Mouse (Mus musculus): Measurements from ENCODE around the gene Nell1. TPM values are rescaled to one million over a fixed set of nuclear protein-coding genes. Genes with fewer than 3 reads are reported as not detected.

Nell1 gene
- polyA plus RNA-seq, 1 experiment = 0.52 TPM

DNA sequence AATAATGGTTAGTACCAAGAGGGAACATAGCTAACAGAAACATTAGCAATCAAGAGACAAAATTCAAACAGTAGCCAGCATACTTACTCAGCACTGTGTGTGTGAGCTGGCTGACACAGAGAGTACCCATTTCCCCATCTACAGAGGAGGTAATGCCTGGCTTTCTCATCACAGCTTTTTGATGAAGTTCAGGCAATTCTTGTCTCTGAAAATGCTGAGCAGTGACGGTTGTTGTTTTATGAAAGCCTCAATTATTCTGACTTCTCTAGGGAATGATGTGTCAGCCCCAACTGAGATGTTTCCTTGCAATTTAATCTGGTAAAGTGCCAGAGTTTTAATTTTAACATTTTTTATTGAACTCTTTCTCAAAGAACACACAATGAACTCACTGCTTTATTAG, 700.8 kb downstream of the Nell1 start:
- Histone ChIP-seq H3K27me3 (ENCODE audit: control insufficient read depth, insufficient read depth, low read length, poor library complexity, severe bottlenecking) (no peaks in the 10 kb centered on the region), H3K36me3 (ENCODE audit: control insufficient read depth, insufficient read depth, low read length, poor library complexity, severe bottlenecking) (no peaks in the 10 kb centered on the region)

DNA sequence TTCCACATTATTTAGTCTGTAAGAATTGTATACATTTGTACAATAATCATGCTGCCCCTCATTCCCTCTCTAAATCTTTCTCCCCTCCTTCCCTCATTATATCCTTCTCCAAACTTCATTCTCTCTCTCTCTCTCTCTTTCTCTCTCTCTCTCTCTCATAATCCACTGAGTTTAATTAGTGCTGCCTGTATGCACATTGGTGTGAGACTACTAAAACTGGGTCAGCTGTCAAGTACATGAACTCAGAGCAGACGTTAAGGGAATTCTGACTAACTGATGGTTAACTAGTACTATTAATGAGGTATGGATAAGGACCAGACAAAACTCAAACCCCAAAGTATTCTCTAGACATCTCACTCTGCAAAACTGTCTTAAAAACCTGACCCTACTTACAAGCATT, 702.8 kb downstream of the Nell1 start:
- H3K36me3 ChIP-seq (ENCODE audit: control insufficient read depth, insufficient read depth, low read length, poor library complexity, severe bottlenecking) = no peaks in the 10 kb centered on the region
- no peak overlapping the region for H3K27ac ChIP-seq (ENCODE audit: insufficient read depth, low read length)
- H3K9ac ChIP-seq (ENCODE audit: low read depth, poor library complexity, severe bottlenecking) = no peak overlapping the region
- no peaks in the 10 kb centered on the region for H3K4me1 ChIP-seq (ENCODE audit: control insufficient read depth, insufficient read depth, low read length)
- H3K4me3 ChIP-seq (ENCODE audit: low read depth, low read length) = no peak overlapping the region
- H3K27me3 ChIP-seq (ENCODE audit: control insufficient read depth, insufficient read depth, low read length, poor library complexity, severe bottlenecking) = no peaks in the 10 kb centered on the region
- H3K9me3 ChIP-seq (replicated peaks; ENCODE audit: control insufficient read depth, insufficient read depth, low read length, poor library complexity, severe bottlenecking) = no peaks in the 10 kb centered on the region
- TF ChIP-seq POLR2A (IDR thresholded peaks at IDR 0.05; ENCODE audit: insufficient read depth, low read length) (no peak), EP300 (IDR thresholded peaks at IDR 0.05; ENCODE audit: insufficient read depth, low read depth, low read length) (no peak)

More for the DNA sequence above, 700.8 kb downstream of the Nell1 start:
- Histone ChIP-seq H3K9me3 (replicated peaks; ENCODE audit: control insufficient read depth, insufficient read depth, low read length, poor library complexity, severe bottlenecking) (no peaks in the 10 kb centered on the region), H3K4me1 (ENCODE audit: control insufficient read depth, insufficient read depth, low read length) (no peaks in the 10 kb centered on the region), H3K27ac (ENCODE audit: insufficient read depth, low read length) (no peak overlapping the region), H3K4me3 (ENCODE audit: low read depth, low read length) (no peak overlapping the region), H3K9ac (ENCODE audit: low read depth, poor library complexity, severe bottlenecking) (no peak overlapping the region)
- TF ChIP-seq CTCF (IDR thresholded peaks at IDR 0.05; ENCODE audit: low read depth, low read length) (no peak), EP300 (IDR thresholded peaks at IDR 0.05; ENCODE audit: insufficient read depth, low read depth, low read length) (no peak), POLR2A (IDR thresholded peaks at IDR 0.05; ENCODE audit: insufficient read depth, low read length) (no peak)

DNA sequence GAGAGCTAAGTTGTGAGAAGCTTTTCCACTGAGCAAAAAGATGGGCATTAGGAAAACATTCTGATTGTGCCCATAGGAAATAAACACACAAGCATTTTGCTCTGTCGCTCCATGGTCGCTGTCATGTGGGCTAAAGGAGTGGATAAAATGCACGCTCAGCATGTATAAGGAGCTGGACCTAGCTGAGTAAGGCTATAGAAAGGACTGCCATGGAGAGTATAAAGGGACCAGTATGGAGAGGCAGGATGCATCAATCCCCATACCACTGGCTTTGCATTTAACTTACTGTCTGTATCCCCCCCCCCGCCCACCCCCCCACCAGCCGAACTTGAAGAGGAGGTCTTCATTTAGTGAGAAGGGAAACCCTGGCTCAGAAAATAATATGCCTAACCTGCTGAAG, 711.7 kb downstream of the Nell1 start:
- TF ChIP-seq CTCF (IDR thresholded peaks at IDR 0.05; ENCODE audit: low read depth, low read length) (no peak), EP300 (IDR thresholded peaks at IDR 0.05; ENCODE audit: insufficient read depth, low read depth, low read length) (no peak), POLR2A (IDR thresholded peaks at IDR 0.05; ENCODE audit: insufficient read depth, low read length) (no peak)
- H3K9ac ChIP-seq (ENCODE audit: low read depth, poor library complexity, severe bottlenecking) = no peak overlapping the region
- no peak overlapping the region for H3K4me3 ChIP-seq (ENCODE audit: low read depth, low read length)
- H3K9me3 ChIP-seq (replicated peaks; ENCODE audit: control insufficient read depth, insufficient read depth, low read length, poor library complexity, severe bottlenecking) = no peaks in the 10 kb centered on the region
- H3K27ac ChIP-seq (ENCODE audit: insufficient read depth, low read length) = no peak overlapping the region
- H3K27me3 ChIP-seq (ENCODE audit: control insufficient read depth, insufficient read depth, low read length, poor library complexity, severe bottlenecking) = no peaks in the 10 kb centered on the region; the same call in 1 of the 2 replicates
- H3K4me1 ChIP-seq (ENCODE audit: control insufficient read depth, insufficient read depth, low read length) = no peaks in the 10 kb centered on the region
- no peaks in the 10 kb centered on the region for H3K36me3 ChIP-seq (ENCODE audit: control insufficient read depth, insufficient read depth, low read length, poor library complexity, severe bottlenecking)

DNA sequence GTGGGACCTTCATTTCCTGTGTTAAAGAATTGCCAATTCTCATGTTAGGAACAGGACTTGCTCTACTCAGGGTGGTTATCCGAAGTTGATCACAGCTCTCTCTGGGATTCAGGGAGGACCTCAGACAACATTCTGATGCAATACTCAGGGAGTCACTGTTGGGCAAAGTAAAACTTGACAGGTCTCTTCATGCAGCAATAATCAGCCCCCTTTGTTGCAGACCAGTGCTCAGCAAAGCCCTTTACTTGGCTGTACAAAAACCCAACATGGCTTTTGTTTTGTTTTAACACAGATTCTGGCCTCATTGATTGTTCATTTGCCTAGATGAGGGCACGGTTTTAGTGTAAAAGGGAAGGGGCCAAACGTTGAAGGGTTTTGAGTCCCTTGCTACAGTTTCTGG, 750.5 kb downstream of the Nell1 start:
- H3K9ac ChIP-seq (ENCODE audit: low read depth, poor library complexity, severe bottlenecking) = no peak overlapping the region
- no peak for TF ChIP-seq EP300 (IDR thresholded peaks at IDR 0.05; ENCODE audit: insufficient read depth, low read depth, low read length)
- no peak for TF ChIP-seq POLR2A (IDR thresholded peaks at IDR 0.05; ENCODE audit: insufficient read depth, low read length)
- TF ChIP-seq CTCF (IDR thresholded peaks at IDR 0.05; ENCODE audit: low read depth, low read length) = no peak
- no peak overlapping the region for H3K27ac ChIP-seq (ENCODE audit: insufficient read depth, low read length)
- no peaks in the 10 kb centered on the region for H3K36me3 ChIP-seq (ENCODE audit: control insufficient read depth, insufficient read depth, low read length, poor library complexity, severe bottlenecking)
- H3K27me3 ChIP-seq (ENCODE audit: control insufficient read depth, insufficient read depth, low read length, poor library complexity, severe bottlenecking) = no peaks in the 10 kb centered on the region
- no peaks in the 10 kb centered on the region for H3K9me3 ChIP-seq (replicated peaks; ENCODE audit: control insufficient read depth, insufficient read depth, low read length, poor library complexity, severe bottlenecking)
- H3K4me3 ChIP-seq (ENCODE audit: low read depth, low read length) = no peak overlapping the region
- H3K4me1 ChIP-seq (ENCODE audit: control insufficient read depth, insufficient read depth, low read length) = no peaks in the 10 kb centered on the region

DNA sequence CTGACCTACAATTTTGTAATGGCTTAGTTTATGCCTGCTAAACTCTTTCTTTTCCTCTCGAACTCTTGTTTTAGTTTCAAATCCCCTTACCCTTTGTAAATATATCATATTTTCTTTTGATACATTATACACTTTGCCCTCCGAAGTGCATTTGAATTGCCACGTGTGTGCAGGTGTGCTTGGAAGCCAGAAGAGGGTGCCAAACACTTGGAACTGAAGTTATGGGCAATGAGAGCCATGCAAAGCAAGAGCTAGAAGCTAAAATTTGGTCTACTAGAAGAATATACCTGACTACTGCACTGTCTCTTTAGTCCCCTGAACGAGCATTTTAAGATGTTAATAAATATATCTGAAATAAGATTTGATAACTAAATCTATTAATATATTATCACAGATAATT, 756.3 kb downstream of the Nell1 start:
- H3K36me3 ChIP-seq (ENCODE audit: control insufficient read depth, insufficient read depth, low read length, poor library complexity, severe bottlenecking) = no peaks in the 10 kb centered on the region
- no peak overlapping the region for H3K27ac ChIP-seq (ENCODE audit: insufficient read depth, low read length)
- TF ChIP-seq POLR2A (IDR thresholded peaks at IDR 0.05; ENCODE audit: insufficient read depth, low read length) (no peak), CTCF (IDR thresholded peaks at IDR 0.05; ENCODE audit: low read depth, low read length) (peak; percentile 23)
- H3K9me3 ChIP-seq (replicated peaks; ENCODE audit: control insufficient read depth, insufficient read depth, low read length, poor library complexity, severe bottlenecking) = no peaks in the 10 kb centered on the region
- H3K27me3 ChIP-seq (ENCODE audit: control insufficient read depth, insufficient read depth, low read length, poor library complexity, severe bottlenecking) = no peaks in the 10 kb centered on the region; the same call in 1 of the 2 replicates
- no peak overlapping the region for H3K4me3 ChIP-seq (ENCODE audit: low read depth, low read length)
- no peaks in the 10 kb centered on the region for H3K4me1 ChIP-seq (ENCODE audit: control insufficient read depth, insufficient read depth, low read length)
- no peak overlapping the region for H3K9ac ChIP-seq (ENCODE audit: low read depth, poor library complexity, severe bottlenecking)

DNA sequence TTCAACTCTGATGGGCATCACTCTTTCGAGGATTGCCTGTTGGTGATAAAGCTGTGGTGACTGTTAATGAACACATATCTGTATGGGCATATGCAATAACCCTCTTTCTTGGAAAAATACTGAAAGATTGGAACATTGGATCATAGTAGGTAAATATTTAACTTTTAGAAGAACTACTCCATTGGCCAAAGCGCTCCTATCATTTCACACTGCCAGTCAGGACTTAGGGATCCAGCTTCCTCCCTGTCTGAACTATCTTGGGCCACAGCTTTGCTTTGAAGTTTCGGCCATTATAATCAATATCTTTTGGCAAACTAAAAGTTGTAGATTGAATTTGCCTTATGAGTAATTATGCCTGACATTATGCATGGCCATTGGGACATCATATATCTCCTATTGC, 780.9 kb downstream of the Nell1 start:
- Histone ChIP-seq H3K9me3 (replicated peaks; ENCODE audit: control insufficient read depth, insufficient read depth, low read length, poor library complexity, severe bottlenecking) (no peaks in the 10 kb centered on the region), H3K27me3 (ENCODE audit: control insufficient read depth, insufficient read depth, low read length, poor library complexity, severe bottlenecking) (no peaks in the 10 kb centered on the region), H3K9ac (ENCODE audit: low read depth, poor library complexity, severe bottlenecking) (no peak overlapping the region), H3K27ac (ENCODE audit: insufficient read depth, low read length) (no peak overlapping the region), H3K36me3 (ENCODE audit: control insufficient read depth, insufficient read depth, low read length, poor library complexity, severe bottlenecking) (no peaks in the 10 kb centered on the region), H3K4me1 (ENCODE audit: control insufficient read depth, insufficient read depth, low read length) (no peaks in the 10 kb centered on the region), H3K4me3 (ENCODE audit: low read depth, low read length) (no peak overlapping the region)
- TF ChIP-seq CTCF (IDR thresholded peaks at IDR 0.05; ENCODE audit: low read depth, low read length) (no peak), EP300 (IDR thresholded peaks at IDR 0.05; ENCODE audit: insufficient read depth, low read depth, low read length) (no peak), POLR2A (IDR thresholded peaks at IDR 0.05; ENCODE audit: insufficient read depth, low read length) (no peak)
